Mouse (Mus musculus) layer of hippocampus, adult 11-12 months (tissue): ENCODE data around the gene Catsperg2.
A peak's percentile ranks its signal among the peaks of the same experiment; 100 is the strongest.
"Not testable (repeated sequence)": the region's sequence is repeated elsewhere in the genome, so short reads cannot be mapped to it uniquely, and the experiment has no call there.

ENCODE experiments used
- DNase-seq: peaks from one replicate; pipeline ENCODE4 v3.0.0; 2022; ENCODE audit warnings: low spot score

Catsperg2 gene

DNA sequence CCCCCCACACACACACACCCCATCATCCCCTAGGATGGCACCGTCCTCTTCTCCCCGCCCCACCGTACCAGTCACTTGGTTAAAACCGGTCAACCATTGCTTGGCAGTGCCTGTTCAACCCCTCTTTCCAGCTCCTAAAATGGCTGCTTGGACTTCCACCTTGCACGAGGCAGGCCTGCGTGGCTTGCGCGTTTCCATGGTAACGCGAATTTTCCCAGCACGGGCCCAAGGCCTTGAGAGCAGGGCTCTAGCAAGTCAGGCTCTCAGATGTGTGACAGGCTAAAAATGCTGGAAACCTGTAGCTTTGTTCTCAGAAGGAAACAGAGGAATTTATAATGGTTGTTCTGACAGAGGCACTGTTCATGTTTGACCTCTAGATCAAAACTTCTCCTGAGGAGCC lies at the start of gene Catsperg2:
Catsperg2 (minus strand) TSS at position 173 of the 400 bp plus-strand sequence.
- DNase-seq: not testable (repeated sequence)

DNA sequence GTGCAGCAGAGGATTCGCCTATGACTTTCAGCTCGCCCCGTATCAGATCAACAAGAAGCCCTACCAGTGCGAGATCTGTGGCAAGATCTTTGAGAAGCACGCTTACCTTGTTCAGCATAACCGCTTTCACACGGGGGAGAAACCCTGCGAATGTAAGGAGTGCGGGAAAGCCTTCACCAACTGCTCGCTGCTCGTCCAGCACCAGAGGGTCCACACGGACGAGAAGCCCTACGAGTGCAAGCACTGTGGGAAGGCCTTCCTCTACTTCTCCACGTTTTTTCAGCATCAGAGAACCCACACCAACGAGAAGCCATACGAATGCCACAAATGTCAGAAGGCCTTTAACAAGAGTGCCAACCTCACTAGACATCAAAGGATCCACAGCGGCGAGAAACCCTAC lies 49.7 kb upstream of the Catsperg2 start:
- no peak for DNase-seq

GRCm38 (mm10) chr7:29774371-29774770 lies 47.5 kb upstream of the Catsperg2 start:
- DNase-seq: no peak

DNA sequence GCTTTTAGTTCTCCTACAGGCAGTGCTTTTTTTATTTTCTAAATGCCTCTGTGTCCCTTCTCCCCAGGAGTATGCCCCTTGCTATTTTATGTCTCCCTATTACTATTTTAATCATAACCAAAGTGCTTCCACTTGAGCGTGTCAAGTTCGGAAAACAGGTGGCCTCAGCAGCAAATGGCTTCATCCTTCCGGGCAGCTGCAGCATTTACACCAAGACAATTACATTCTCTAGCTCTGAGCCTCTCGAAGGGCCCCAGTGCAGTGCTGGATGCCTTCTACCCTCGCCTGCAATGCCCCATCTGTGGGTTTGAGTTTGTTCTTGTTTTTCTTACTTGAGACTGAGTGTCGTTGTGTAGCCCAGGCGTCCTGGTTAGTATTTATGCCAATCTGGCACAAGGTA lies 46.7 kb upstream of the Catsperg2 start:
- DNase-seq: no peak

DNA sequence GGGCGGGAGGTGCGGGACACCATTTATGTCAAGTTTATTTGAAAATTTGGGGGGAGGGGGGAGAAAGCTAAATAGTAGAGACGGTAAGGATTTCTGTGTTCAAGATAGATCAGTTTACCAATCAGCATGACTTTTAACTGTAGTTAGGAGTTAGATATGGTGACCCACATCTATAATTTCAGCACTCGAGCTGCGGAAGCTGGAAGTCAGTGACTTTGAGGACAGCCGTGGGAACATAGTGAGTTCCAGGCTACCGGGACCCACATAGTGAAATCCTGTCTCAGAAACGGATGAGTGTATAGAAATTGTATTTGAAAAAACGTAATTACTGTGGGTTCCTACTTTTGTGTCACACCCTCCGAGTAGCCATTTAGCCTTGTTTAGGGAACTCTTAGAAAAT lies 42.1 kb upstream of the Catsperg2 start:
- DNase-seq: no peak

DNA sequence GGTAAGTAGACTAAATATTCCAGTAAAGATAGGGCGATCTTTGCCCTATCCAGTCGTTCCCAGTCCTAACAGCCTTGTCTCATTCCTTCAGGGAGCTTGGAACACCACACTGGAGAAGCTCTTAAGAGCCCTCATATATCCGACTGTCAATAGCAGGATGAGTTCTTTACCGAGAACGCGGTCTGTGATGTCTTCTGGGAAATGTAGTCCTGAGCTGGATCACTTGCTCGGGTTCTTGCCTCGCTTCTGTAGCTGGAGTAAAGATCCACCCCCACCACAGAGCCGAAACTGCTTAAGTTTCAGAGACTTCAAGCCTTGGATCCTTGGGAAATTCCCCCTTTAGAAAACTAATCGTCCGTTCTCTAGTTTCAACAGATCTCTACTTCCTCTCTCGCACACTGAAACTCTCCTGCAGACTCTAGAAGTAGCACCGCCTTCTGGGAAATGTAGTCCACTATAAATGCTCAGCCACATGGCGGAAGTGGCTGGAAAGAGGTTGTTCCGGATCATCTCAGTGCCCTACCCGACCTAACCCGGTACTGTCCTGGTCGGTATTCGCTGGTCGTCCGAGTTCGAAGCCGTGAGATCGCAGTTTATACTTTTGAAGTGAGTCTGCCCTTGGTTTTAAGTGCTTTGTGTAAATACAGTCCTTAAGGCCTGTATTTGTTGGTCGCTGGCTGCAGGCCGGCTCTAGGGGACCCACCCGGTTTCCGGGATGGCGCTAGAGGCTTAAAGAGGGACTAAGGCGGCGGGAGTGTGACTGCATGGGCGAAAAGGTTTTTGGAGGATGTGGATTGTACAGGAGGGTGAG lies 41.5 kb upstream of the Catsperg2 start, which contains the start of gene Zfp84:
Zfp84 (plus strand) TSS at position 463 of the 811 bp plus-strand sequence.
- peak; percentile 92 for DNase-seq

GRCm38 (mm10) chr7:29767058-29767686 lies 40.3 kb upstream of the Catsperg2 start:
- peak; percentile 87 for DNase-seq

- no peak for DNase-seq
Measured at GRCm38 (mm10) chr7:29764702-29765101, 37.9 kb upstream of the Catsperg2 start.

GRCm38 (mm10) chr7:29760476-29760875 lies 33.6 kb upstream of the Catsperg2 start:
- no peak for DNase-seq

GRCm38 (mm10) chr7:29742258-29742657 lies 15.4 kb upstream of the Catsperg2 start:
- DNase-seq: no peak

DNA sequence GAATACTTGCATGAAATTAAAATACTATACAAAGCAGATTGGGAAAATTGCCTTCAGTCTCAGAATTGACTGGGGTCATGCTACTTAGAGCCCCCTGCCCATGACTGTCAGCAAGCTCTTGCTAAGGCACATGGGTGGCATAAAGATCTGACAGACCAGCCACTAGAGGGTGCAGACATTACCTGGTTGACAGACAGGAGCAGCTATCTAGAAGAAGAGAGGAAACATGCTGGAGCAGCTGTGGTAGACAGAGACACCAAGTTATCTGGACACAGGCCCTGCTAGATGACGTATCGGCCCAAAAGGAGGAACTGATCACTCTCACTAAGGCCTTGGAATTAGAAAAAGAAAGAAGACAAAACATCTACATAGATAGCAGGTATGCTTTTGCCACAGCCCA lies 1.2 kb upstream of the Catsperg2 start:
- DNase-seq: no peak

GRCm38 (mm10) chr7:29725461-29726142 lies 1.2 kb downstream of the Catsperg2 start:
- DNase-seq: not testable (repeated sequence)

DNA sequence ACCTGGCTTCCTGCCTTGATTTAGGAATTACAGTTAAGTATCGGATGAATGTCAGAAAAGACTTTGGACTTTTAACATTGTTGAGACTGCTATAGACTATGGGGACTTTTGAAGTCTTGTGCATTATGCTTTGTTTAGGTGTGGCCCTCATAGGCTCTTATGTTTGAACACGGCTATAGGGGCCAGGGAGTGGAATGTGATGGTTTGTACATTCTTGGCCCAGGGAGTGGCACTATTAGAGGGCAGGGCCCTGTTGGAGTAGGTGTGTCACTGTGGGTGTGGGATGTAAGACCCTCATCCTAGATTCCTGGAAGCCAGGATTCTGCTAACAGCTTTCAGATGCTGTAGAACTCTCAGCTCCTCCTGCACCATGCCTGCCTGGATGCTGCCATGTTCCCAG lies 17.9 kb downstream of the Catsperg2 start:
- DNase-seq: not testable (repeated sequence)

GRCm38 (mm10) chr7:29695231-29695630 lies 31.6 kb downstream of the Catsperg2 start:
- not testable (repeated sequence) for DNase-seq

DNA sequence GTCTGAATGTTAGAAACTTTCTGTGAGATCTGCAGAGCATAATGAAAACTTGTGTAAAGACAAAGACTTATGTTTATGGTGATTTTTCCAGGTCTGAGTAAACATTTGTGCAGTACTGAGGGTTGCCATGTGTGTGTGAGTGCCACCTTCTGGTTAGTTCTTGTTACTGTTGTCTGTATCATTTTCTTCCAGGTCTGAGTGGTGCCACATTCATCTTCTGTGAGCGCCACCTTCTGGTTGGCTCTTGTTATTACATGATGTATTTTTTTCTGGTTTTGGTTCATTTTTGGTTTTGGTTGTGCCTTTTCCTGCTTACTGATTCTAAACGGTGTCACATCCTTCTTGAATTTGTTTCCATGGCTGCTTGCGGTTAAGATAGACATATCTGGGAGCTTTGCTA lies 45.0 kb downstream of the Catsperg2 start:
- no peak for DNase-seq
